Mouse (Mus musculus) ES-Bruce4 (cell line): ENCODE measurements at regions not wholly inside any gene's neighbourhood (a gene's known extent, or its start where the extent isn't known, plus 50 kb on each side); places are given as distances from the start of the nearest gene placed in this dataset.

Experiments
- CTCF ChIP-seq: IDR thresholded peaks from one replicate; pipeline ENCODE4 v1.8.1; 2011; ENCODE audit warnings: low read depth, low read length
- POLR2A ChIP-seq: IDR thresholded peaks from one replicate; pipeline ENCODE4 v1.8.1; 2011; ENCODE audit warnings: low read length; ENCODE audit not compliant: insufficient read depth

DNA sequence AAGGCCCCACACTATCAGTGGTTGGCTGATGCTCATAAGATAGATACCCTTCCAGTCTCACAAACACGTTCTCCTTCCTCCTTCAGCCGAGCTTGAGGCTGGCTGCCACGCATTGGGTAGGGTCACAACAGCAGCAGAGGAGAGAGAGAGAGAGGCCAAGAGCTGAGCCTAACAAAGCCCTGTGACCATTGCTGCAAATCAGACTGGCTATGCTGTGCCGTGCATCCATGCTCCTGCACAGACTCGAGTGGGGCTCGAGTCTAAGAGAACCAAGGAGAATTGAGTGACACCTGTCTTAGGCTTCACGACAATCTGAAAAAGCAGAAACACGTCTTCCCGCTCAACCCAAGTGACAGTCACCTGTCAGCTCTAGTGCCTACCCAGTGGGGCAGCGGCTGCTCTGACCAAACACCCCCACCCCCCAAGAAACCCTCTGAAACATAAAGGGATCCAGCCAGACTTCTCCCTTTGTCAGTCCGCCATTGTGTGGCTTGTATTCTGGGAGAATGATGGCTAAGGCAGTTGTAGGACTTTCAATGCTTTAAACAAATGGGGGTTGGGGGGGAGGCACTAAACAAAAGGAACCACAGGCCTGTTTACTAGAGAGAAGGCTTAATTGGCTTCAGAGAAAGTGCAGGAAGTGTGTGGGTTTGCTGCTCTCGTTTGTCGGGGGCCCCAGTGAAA lies 353.7 kb upstream of the Jarid2 start:
- no peak for TF ChIP-seq POLR2A
- TF ChIP-seq CTCF = no peak
